Mouse (Mus musculus) lung, postnatal 10 days (tissue): ENCODE data around the gene Nbr1.
"Not testable (repeated sequence)": the region's sequence is repeated elsewhere in the genome, so short reads cannot be mapped to it uniquely, and the experiment has no call there.

Source experiments
- DNase-seq: peaks from one replicate; pipeline ENCODE4 v3.0.0; 2021

Nbr1 gene

GRCm38 (mm10) chr11:101583205-101583604, 31.3 kb downstream of the Nbr1 start:
- no peak for DNase-seq

- not testable (repeated sequence) for DNase-seq
Measured at GRCm38 (mm10) chr11:101585031-101585430, 33.1 kb downstream of the Nbr1 start.

GRCm38 (mm10) chr11:101585805-101586204, 33.9 kb downstream of the Nbr1 start:
- no peak for DNase-seq

GRCm38 (mm10) chr11:101587676-101588075, 35.7 kb downstream of the Nbr1 start:
- no peak for DNase-seq

- DNase-seq: no peak
Measured at GRCm38 (mm10) chr11:101588868-101589267, 36.9 kb downstream of the Nbr1 start.

GRCm38 (mm10) chr11:101589444-101589843, 37.5 kb downstream of the Nbr1 start:
- peak; percentile 69 for DNase-seq

- no peak for DNase-seq
Measured at GRCm38 (mm10) chr11:101589989-101590624, 38.2 kb downstream of the Nbr1 start.

GRCm38 (mm10) chr11:101599156-101599555, 47.2 kb downstream of the Nbr1 start, which contains the start of gene Gm11634:
Gene Gm11634, minus strand, starts transcription at chr11:101599256.
- DNase-seq: no peak

GRCm38 (mm10) chr11:101602491-101602890, 50.5 kb downstream of the Nbr1 start:
- peak; percentile 79 for DNase-seq

- no peak for DNase-seq
Measured at GRCm38 (mm10) chr11:101604116-101604515, 52.2 kb downstream of the Nbr1 start.

- DNase-seq: peak; percentile 86
Measured at GRCm38 (mm10) chr11:101604531-101605453, 52.8 kb downstream of the Nbr1 start.

GRCm38 (mm10) chr11:101607134-101607533, 55.2 kb downstream of the Nbr1 start:
- DNase-seq: not testable (repeated sequence)

- no peak for DNase-seq
Measured at GRCm38 (mm10) chr11:101610445-101610844, 58.5 kb downstream of the Nbr1 start.

GRCm38 (mm10) chr11:101613596-101613995, 61.6 kb downstream of the Nbr1 start:
- no peak for DNase-seq

- no peak for DNase-seq
Measured at GRCm38 (mm10) chr11:101614116-101614515, 62.2 kb downstream of the Nbr1 start.

- DNase-seq: no peak
Measured at GRCm38 (mm10) chr11:101615380-101615779, 63.4 kb downstream of the Nbr1 start.

GRCm38 (mm10) chr11:101616104-101616503, 64.2 kb downstream of the Nbr1 start:
- DNase-seq: no peak

- no peak for DNase-seq
Measured at GRCm38 (mm10) chr11:101616948-101617767, 65.2 kb downstream of the Nbr1 start.

- DNase-seq: peak; percentile 69
Measured at GRCm38 (mm10) chr11:101617849-101618248, 65.9 kb downstream of the Nbr1 start.

- no peak for DNase-seq
Measured at GRCm38 (mm10) chr11:101618596-101618995, 66.6 kb downstream of the Nbr1 start.

GRCm38 (mm10) chr11:101620022-101620655, 68.2 kb downstream of the Nbr1 start:
- DNase-seq: not testable (repeated sequence)

- no peak for DNase-seq
Measured at GRCm38 (mm10) chr11:101626649-101626994, 74.7 kb downstream of the Nbr1 start.
